Mouse (Mus musculus) WW6 (cell line): Measurements from ENCODE around the gene Ghrl.
"Not testable (repeated sequence)": the region's sequence is repeated elsewhere in the genome, so short reads cannot be mapped to it uniquely, and the experiment has no call there.

ENCODE experiments used
- DNase-seq: peaks from one replicate; pipeline ENCODE4 v3.0.0-alpha.2; 2013; ENCODE audit warnings: low read depth, low spot score

The Ghrl gene

DNA sequence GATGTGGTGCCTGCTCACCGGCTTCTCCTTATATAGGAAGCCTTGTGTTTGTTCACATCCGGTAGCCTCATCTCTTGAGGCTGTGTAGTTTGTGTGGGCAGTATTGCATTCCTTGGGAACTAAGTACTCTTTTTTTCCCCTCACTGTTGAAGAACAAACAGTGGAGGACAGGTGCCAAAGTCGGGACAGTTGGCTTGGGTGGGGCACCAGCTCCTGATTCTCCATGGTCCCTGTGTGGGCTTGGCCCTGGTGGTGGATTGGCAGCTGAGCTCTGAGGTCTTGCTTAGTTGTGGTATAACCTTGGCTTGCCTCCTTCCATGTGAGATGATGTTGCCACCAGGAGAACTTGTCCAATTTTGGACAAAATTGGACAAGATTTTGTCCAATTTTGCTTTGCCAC lies at the start of gene Ghrl:
Gene Ghrl, minus strand, starts transcription at position 3 of the 400 bp plus-strand sequence.
- no peak for DNase-seq

DNA sequence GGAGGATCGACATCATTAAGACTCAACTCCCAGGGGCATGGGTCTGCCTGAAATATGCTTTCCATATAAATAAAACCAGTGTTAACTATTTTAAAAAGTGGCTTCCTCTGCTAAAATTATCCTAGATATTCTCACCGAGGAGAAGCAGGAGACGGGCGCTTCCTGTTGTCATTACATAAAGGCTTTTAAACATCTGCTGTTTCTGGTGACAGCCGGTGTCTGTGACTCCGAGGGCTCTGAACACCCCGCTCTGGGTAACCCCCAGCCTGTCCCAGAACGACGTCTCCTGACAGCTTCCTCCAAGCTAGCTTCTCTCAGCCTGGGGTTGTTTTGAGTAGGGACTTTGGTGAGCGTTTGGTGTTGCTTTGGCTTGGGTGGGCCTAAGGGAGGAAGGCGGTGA lies 49.1 kb upstream of the Ghrl start:
- no peak for DNase-seq

DNA sequence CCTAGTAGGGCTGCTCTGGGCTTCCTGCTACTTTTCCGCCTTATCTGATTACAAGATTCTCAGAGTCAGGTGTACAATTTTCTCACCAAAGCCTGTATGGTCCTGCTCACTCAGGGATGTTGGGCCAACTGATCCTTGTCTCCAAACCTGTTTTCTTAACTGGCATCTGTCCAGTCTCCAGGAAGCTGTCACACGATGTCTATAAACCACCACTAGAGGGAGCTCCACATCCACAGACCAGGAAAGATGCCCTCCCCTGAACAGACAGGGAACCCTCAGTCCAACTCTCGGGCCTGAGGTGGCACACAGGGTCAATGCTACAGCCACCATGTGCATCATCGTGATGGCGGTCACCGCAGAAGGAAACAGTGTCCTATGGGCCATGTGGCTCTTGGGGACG lies 42.0 kb upstream of the Ghrl start:
- DNase-seq = peak; percentile 67

DNA sequence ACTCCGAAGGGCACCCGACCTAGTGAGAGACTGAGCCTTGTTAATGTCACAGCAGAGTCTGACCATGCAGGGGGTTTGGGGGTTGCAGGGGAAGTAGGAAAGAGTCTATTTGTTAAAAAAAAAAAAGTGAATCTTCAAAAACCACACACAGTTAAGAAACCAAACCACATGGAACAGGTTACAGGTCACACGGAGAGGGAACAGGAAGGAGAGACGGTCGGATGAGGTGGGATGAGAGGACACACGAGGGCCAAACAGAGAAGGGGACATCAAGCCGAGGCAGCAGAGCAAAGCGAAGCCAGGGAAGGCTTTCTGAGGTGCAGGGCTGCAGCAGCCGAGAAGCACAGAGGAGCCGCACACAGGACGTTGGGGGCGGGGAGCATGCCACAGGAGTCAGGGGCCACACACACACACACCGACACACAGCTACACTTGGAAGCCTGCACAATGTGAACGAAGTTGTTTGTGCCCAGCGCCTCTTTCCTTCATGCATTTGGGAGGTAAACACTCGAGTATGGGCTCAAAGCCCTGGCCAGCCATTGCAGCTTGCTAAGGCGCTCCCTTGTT lies 29.5 kb upstream of the Ghrl start:
- DNase-seq = no peak

DNA sequence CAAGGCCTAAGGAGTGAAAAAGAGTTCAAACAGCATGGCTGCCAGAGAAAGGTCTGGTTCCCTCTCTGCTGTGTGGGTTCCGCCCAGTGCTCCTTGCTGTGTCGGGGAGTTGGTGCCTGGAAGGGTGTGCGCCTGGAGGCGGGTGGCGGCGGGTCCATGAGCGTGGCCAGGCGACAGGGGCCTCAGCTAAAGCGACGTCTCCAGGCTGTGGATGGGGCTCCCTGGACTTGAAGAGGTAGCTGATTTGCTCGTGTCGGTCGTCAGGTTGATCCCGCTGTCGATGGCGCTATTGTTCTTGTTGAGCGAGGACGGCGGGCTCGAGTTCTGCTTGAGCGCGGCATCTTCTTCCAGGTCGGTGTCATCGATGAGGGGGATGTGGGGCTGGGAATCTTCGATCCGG lies 28.7 kb upstream of the Ghrl start:
- DNase-seq = peak; percentile 46

DNA sequence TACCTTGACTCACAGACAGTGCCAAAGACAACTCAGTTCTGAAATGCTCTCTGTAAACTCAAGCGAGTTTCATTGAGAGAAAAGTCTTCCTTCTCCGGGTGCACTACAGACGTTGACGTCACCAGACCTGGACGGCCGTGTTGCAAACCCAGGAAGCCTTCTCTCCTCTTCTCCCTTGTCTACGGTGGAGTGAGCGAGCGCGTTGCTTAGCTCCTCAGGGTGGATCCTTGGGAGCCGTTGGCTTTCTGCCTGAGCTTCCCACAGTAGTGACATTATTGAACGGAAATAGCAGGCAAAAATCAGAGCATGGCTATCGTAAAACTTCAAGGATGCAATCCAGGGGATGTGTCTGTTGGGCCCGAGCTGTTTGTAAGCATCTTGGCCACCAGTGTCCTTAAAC lies 27.6 kb upstream of the Ghrl start:
- no peak for DNase-seq

DNA sequence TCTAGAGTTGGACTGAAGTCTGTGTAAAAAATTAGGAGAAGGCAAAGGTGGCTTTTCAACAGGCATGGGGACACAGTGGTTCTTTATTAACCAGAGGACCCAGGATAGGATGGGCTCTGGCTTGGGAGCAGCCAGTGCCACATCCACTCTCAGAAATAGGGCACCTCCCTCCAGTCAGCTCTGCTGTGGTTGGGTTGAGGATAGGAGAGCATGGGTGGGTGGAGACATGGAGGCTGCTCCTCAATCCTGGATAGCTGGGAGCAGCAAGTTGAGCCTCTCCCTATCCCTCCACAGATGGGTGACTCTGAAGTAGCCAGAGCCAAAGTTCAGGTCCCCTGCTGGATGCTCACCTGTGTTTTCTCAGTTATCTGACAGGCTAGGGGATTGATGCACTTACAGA lies 25.4 kb upstream of the Ghrl start:
- no peak for DNase-seq

DNA sequence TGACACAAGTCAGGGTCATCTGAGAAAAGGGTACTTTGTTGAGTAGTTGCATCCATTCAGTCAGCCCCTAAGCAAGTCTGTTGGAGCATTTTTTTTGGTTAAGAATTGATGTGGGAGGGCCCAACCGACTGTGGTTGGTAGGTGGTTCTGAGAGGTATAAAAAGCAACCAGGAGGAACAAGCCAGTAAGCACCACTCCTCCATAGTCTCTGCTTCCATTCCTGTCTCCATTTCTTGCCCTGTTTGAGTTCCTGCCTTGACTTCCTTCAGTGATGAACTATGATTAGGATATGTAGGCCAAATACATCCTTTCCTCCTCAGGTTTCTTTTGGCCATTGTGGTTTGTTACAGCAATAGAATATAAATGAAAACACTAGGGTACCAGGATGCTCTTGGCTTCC lies 23.4 kb upstream of the Ghrl start:
- DNase-seq = no peak

DNA sequence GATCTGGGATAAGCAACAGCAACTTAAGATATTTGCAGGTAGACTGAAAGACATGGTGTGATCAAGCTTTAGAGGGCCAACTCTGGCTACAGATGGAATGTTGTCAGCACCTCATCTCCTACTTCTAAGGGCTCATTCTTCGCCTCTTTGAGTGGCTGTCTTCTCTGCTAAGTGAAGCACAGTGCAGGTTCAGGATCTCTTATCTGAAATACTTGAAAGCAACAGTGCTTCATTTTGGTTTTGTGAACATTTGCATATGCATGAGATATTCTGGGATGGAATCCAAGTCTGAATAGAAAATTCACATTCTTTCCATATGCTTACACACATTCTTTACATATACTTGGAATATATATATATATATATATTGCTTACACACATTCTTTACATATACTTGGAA lies 22.6 kb upstream of the Ghrl start:
- no peak for DNase-seq

DNA sequence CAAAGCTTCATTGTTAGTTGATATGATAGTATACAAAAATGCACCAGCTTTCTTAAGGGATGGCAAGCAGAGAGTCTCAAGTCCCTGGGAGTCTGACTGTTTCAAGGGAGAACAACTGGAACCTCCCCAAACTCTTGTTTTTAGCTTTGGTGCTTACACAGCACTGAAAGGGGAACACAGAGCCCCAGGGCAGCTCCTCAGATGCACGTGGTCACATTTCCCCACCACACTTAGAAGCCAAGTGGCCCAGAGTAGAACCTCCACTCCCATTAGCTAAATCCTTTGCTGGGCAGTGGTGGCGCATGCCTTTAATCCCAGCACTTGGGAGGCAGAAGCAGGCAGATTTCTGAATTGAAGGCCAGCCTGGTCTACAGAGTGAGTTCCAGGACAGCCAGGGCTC lies 21.7 kb upstream of the Ghrl start:
- no peak for DNase-seq

DNA sequence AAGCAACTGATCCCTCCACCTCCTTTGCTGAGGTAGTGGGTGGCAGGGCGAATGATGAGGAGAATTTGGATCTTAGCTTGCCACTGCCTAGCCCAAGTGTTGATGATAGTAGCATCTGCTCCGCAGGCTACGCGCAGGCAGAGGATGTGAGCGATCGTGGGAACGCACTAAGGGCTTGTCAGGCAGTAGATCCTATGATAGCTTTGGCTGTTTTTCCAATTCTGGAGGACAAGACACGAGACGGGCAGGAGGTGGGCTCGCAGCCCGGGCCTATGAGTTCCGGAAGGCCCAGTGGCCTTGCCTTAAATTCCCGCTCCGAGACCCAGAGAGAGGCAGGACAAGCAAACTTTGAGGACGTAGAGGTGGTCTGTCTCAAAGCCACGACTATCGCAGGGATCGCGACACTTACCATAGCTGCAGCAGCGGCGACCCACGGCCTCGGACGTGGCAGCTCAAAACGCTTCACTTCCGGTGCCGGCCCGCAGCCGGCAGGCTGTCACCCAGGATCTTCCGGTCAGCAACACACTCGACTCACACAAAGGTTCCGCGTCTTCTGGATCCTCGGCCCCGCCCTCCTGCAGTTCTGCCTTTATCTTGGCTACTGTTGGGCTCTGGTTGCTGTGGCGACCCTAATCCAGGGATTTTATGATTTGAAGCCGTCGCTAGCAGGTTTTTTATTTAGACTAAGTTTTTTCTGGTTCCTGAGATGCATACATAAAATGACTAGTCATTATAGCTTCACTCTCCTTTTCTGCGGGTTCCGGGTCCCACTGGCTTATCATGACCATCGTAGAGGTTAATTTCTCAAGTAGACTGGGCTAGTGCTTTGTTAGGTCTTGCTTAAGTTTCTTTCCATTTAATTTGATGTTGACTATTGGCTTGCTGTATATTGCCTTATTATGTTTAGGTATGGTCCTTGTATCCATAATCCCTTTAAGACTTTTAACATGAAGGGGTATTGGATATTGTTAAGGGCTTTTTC lies 20.8 kb upstream of the Ghrl start, which contains the start of gene Sec13:
Gene Sec13, minus strand, starts transcription at position 508 of the 982 bp plus-strand sequence.
- DNase-seq = peak; percentile 83

DNA sequence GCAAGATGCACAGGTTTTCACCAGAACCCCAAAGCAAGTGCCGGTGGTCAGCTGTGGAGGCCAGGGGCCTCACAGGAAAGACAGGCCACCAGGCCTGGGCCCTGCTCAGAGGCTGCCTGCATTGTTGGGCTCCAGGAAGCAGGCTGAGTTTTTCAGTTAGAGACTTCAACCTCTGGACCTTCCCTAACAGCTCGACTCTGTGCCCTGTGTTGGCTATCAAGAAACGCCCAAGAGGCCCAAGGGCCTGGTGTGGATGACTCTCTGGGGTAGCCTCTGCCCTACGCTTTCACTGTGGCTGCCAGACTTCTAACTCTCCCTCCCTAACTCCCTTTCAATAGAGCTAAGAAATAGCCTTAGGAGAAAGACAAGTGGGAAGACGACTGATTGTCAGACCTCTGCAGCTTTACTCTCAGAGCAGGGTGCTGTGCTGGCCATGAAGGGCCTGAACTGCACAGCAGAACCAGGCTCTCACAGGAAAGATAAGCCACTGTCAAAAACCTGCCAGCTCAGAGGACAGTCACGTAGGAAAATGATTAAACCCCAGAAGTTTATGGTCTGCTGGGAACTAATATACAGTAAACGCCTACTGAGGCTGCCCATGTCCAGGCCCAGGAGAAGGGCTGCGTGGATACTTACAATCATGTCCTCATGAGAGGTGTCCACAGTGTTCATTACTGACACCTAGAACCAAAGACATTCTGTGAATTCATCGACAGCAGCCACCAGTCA lies 17.8 kb upstream of the Ghrl start:
- DNase-seq = no peak

DNA sequence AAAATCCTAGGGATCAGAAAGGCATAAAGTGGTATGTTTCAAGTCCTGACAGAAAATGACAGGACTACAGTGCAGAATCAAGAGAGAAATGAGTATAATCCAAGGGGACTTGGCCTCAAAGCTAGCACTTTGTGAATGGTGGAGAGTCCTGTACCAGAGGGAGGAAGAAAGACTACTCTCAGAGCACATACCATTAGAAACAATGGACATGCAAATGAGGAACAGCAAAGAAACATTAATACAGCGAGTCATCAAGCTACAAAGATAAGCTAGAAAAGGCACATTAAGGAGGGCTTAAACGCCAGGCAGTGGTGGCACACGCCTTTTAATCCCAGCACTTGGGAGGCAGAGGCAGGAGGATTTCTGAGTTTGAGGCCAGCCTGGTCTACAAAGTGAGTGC lies 11.6 kb upstream of the Ghrl start:
- no peak for DNase-seq

DNA sequence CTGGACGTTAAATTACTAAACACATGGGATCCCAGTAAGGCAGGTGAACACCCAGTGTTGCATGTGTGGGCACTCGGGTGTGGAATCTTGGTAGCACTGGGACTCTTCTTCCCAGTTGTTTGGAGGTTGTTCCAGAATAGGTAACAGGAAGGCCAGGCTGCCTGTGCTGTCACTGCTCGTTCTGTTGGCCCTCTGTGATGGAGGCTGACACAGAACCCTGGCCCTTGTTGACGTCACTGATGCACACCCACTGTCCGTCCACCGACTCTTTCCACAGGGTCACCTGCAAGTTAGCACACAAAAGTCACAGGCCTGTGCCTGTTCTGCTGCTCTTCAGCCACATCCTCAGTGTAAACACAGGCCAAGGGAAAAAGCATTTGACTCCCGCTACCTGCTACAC lies 8.5 kb upstream of the Ghrl start:
- DNase-seq = no peak

DNA sequence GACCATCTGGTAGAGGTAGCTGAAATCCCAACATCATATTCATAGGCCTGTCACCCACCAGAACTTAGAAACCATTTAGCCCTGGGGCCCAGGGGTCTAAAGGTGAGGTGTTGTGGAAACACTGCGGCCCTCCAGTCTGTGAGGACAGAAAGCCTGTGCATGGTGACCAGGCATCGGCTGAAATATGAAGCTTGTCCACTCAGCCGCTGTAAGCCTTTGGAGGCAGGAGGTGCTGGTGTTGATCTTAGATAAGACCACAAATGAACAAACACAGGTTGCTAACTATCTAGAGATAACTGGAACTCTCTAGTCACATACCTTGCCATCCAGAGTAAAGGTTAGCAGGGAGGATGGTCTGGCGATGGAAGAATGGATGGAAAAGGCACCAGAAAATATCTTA lies 1.4 kb upstream of the Ghrl start:
- DNase-seq = no peak

DNA sequence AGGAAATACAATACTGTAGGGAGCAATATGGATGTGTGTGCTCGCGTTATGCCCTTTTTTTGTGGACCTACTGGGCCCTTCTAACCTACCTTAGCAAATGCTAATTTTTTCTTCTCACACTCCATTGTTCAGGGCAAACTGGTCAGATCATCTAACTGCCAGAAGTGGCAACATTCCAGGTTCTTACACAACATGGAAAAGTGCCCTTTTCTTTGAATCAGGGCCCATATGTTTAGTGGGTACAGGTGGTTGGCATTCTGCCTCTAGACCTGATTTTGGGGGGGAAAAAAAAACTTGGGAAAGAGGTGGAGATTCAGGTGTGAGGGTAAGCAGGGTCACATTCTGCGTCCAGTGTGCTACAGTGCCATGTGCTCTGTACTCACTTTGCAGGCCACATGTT lies 2.1 kb downstream of the Ghrl start:
- no peak for DNase-seq

DNA sequence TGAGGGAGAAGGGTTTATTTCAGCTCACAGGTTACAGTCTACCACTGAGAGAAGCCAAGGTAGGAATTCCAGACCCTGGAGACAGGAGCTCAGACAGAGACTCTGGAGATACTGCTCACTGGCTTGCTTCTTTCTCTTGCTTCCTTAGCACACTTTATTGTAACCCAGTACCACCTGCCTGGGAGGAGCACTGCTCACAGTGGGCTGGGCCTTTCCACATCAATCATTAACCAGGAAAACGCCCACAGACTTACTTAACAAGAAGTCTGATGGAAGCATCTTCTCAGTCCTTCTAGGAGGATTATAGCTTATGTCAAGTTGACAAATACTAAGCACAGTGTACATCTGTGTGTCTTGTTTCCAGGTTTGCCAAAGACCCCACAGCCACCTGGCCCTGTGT lies 4.9 kb downstream of the Ghrl start:
- no peak for DNase-seq

DNA sequence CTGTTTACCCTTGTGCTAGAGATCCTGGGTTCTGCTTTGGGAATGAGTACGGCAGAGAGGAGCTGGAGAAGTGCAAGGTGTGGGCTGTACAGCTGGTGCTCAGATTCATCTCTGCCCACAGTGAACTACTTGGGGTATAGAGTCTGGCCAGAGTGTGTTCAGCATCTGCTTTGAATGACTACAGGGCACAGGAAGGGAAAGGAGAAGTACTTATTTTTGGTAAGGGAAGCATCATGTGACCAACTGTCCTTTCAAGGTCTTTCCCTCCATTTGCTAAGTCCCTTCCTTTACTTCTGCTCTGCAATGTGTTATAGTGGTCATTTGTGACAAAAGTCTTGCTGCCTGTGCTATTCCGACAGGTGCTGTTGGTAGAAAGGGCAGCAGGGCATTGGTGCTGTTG lies 5.4 kb downstream of the Ghrl start:
- DNase-seq = no peak

DNA sequence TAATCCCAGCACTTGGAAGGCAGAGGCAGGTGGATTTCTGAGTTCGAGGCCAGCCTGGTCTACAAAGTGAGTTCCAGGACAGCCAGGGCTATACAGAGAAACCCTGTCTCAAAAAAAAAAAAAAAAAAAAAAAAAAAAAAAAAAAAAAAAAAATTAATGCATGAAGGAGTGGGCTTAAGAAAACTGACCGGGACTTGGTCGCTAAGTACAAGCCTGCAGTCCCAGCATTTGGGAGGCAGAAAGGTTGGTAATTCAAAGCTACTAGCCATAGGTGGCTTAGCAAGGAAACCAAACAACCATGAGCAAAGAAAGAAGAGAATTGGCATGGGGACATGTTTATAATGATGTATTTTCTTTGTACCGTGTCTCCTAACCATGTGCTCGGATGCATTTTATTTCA lies 6.3 kb downstream of the Ghrl start:
- DNase-seq = not testable (repeated sequence)

DNA sequence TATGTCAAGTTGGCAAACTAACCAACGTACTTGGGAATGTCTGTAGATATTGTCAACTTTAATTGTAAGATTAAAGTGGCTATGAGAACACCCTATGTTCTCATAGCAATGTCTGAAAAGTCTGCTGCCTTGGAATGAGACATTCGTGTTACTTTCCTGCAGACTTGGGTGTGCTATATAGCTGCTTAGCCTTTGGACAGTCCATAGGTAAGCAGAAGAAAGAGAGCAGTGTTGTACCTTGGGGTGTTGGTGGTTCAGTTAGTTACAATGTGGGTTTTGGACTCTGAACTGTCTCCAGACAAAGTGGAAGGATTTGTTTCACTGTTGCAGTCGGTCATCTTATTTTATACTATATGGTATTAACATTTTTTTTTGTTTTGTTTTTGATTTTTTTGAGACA lies 7.0 kb downstream of the Ghrl start:
- DNase-seq = no peak

DNA sequence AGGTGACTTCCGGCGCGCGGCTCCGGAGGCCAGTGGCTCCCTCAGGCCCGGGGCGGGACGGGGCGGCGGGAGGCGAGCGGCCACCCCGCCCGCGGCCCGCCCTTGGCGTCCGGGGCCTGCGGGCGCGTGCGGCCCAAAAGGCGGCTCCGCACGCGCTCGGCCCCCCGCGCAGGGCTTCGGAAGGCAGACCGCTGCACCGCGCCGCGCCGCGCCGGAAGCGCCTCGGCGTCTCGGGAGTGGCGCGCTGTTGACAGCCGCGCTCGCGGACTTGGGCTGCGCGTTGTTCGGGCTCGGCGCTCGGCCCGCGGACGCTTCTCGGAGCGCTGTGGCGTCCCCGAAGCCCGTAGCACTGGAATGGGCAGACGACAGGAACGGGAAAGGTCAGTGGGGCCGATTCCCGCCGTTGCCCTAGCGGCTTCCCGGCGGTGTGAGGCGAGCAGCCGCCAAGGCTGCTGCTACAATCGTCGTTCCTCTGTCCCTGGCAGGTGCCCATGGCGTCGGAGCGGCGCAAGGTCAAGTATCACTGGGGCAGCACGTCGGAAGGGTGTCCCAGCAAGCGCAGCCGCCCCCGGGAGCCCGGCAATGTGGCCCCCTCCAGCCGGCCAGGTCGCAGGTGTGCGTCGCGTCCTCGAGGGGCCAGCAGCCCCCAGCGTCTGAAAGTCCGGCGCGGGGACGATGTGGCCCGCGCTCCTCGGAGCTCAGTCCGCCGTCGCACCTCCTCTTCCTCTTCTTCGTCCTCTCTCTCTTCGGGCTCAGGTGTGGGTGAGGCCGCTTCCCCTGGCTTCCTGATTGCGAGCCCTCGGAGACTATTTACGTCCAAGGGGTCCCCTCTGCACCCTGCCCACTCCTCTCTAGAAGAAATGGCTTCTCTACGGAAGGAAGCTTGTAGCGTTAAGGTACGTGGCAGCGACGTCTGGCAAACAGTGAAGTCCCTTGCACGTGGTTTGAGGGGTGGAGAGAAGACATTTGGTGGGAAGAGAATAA lies 22.2 kb downstream of the Ghrl start:
- no peak for DNase-seq
